Mouse (Mus musculus) lung, adult 2 months (tissue): ENCODE measurements around the gene Naa80.

Experiments used
- CTCF ChIP-seq: fragments of 200-500 bp; IDR thresholded peaks from 2 replicates; pipeline ENCODE4 v1.5.1; 2011; ENCODE audit warnings: mild to moderate bottlenecking, low read length, control low read depth; ENCODE audit not compliant: insufficient read depth
- POLR2A ChIP-seq: fragments of 200-500 bp; IDR thresholded peaks from 2 replicates; pipeline ENCODE4 v1.6.1; 2011; ENCODE audit warnings: low read depth, mild to moderate bottlenecking, control low read depth, low read length, borderline replicate concordance; ENCODE audit errors: extremely low read depth

DNA sequence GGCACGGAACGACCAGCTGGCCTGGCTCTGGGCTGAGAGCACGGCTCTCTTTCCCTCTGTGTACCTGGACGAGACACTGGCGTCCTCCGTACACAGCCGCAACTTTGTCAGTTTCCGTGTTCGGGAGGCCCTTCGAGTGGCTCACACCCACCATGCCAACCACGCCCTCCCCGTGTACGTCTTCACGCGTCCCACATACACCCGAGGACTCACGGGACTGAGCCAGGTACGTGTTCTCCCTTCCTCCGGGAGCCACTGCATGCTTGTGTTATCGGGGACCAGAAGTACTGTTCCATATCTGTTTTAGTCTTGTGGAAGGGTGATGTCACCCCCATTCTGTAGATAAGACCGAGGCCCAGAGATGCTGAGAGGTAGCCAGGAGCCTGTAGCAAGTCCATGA lies 7.8 kb upstream of the Naa80 start:
- TF ChIP-seq POLR2A = peak; percentile 47; the same call in 1 of the 2 replicates
- TF ChIP-seq CTCF = no peak
